Mouse (Mus musculus) layer of hippocampus, postnatal 14 days (tissue): Measurements from ENCODE around the gene Pde9a. TPM values are rescaled to one million over a fixed set of nuclear protein-coding genes. Genes with fewer than 3 reads are reported as not detected.

Experiments
- DNase-seq, 2 experiments: peaks; one replicate each; pipeline ENCODE4 v3.0.0; 2021 to 2022; ENCODE audit warnings: low spot score in 2 of 2, mixed read lengths in 1 of 2
- total RNA-seq, 2 experiments: library from RNA; stranded (reverse); gene quantifications; 2 replicates each; pipeline ENCODE4 v1.2.3; 2021

Pde9a gene
- total RNA-seq, 2 experiments from 2014 or later: 25.9 to 28.3 TPM

DNA sequence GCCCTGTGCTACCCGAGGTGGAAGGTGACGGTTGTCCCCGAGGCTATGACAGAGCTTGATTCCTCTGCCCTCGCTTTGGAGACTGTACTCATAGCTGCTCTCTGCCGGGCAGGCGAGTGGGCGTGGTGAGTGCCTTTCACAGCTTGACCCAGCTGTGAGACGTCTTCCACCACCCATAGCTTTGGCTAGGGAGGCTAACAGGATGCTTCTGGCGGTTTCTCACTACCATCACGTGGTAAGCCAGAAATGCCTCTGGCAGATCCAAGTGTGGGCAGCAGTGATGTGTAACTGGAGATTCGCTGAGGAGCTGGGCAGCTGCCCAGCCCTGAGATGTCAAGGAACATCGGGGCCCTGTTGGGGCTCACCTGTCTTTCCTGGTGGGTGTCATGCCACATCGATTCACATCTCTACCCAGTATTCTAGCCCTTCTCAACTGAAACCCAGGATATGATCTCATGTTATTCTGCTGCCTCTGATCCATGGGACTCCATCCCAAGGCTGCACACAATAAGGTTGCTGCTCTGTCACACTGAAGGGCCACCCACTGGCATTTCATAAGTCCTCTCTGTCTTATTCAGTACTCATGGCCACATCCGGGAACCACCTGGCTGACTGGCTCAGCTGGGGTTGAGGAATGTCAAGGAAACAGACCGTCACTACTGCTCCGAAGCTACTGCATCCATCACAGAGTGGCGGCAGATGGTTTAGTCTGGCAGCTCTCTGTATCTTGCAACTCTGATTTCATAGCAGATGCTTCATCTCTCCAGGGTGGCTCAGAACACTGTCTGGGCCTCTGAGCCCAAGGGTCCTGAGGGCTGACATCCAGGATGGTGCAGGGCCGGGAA is 70.9 kb downstream of the Pde9a start:
- peak; percentile 58 to 65 for DNase-seq

DNA sequence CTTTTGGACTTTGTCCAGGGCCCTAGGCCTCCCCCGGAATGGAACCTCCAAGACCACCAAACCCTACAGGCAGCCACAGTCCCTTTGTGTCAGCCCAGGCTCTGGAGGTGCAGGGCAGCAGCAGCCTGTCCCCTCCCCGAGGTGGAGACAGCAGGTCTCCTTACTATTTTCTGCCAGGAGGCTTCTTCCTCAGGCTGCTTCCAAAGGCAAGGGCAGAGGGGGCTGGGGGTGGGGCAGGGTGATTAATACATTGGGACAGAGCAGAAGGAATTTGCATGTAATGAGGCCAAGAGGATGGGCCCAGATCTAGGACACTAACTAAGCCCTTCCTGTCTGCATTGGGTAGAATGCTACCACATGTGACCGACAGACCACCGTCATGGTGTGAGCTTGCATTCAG is 74.4 kb downstream of the Pde9a start:
- DNase-seq: no peak

- DNase-seq: no peak
These were observed 76.5 kb downstream of the Pde9a start for GRCm38 (mm10) chr17:31462506-31462905.

- no peak for DNase-seq
These were observed 80.8 kb downstream of the Pde9a start for GRCm38 (mm10) chr17:31466854-31467253.

DNA sequence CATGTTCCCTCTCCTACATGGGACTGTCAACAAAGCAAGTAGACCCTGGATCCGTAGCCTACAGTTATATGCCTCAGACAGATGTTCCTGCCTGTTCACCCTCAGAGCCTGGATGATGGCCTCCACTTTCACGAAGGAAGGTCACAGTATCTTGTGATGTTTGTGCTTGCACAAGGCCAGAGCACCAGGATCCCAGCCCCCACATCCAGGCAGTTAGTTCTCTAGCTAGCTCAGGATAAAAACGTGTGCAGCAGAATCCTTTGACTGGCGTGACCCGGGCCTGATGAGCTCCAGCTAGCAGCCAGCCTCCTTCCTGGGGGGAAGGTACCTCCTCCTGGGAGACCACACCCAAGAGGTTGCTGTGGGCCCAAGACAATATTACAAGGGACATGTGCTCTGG is 82.5 kb downstream of the Pde9a start:
- DNase-seq: no peak

- no peak for DNase-seq
These were observed 84.9 kb downstream of the Pde9a start for GRCm38 (mm10) chr17:31470766-31471418.

- no peak for DNase-seq
These were observed 88.4 kb downstream of the Pde9a start for GRCm38 (mm10) chr17:31474388-31474787.

- no peak for DNase-seq
These were observed 92.6 kb downstream of the Pde9a start for GRCm38 (mm10) chr17:31478606-31479005.

GRCm38 (mm10) chr17:31479108-31479844 is 93.3 kb downstream of the Pde9a start:
- no peak for DNase-seq

DNA sequence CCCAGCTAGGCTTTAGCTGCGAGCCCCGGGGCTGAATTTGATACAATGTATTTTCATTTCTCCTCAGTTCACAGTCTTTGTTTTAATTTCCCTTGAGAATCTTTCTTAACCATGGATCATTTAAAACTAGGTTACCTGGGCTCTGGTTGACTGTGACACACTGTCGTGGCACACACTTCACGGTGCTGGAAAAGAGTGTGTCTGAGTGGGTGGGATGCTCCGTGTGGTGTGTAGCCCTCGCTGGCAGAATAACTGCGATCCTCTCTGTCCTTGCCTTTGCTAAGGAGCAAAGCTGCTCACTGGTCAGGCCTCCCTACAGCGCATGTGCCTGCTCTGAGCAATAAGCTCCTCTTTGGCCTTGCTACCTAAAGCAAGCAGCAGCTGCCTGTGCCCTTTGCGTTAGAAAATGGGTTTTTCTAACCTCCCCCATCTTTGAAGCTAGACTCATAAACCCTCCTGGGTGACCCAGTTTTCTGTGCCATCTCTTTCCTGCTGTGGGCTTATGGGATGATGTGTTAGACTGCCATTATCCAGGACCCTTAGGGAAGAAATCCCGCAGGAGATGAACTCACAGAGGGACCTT is 100.7 kb downstream of the Pde9a start:
- no peak for DNase-seq

- DNase-seq: no peak
These were observed 101.5 kb downstream of the Pde9a start for GRCm38 (mm10) chr17:31487433-31488060.

GRCm38 (mm10) chr17:31491355-31491754 is 105.3 kb downstream of the Pde9a start:
- no peak for DNase-seq

GRCm38 (mm10) chr17:31492416-31492815 is 106.4 kb downstream of the Pde9a start:
- peak; percentile 83 to 92 for DNase-seq

DNA sequence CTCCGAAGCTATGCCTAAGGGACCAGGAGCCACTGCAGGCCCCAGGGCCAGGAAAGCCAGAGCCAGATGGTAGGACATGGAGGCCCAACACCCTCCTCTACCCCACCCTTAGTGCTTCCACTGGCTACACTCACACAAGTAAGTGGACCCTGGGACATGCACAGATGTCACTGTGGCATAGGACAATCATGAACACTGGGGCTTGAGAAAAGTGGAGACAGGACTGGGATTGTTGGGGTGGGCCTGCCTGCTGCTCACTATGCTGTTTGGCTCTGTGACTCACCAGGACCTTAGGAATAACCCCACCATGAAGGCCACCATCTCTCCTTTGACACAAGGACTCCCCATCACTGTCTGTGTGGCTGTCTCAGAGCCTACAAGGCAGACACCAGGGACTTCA is 109.0 kb downstream of the Pde9a start:
- DNase-seq: no peak

GRCm38 (mm10) chr17:31497726-31498125 is 111.7 kb downstream of the Pde9a start:
- no peak for DNase-seq

- no peak for DNase-seq
These were observed 113.7 kb downstream of the Pde9a start for GRCm38 (mm10) chr17:31499725-31500124.

DNA sequence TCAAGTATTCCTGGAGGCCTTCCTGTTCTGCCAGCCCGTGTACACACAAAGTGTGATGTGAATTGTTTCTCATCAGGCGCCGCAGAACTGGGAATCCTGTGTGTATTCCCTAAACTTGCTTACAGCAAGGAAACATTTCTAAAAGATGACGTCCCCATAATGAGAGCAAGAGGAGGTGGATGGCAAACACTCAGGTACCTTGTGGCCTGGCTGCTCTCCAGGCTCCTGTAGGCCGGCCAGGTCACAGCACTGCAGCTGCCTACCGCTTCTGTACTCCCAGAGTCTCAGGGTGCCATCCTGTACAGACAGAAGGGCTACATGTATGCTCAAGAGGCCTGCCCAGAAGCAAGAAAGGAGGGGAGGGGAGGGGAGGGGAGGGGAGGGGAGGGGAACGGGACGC is 114.4 kb downstream of the Pde9a start:
- no peak for DNase-seq

- no peak for DNase-seq
These were observed 114.9 kb downstream of the Pde9a start for GRCm38 (mm10) chr17:31500908-31501307.

- DNase-seq: no peak
These were observed 116.4 kb downstream of the Pde9a start for GRCm38 (mm10) chr17:31502261-31502927.

- DNase-seq: no peak
These were observed 117.3 kb downstream of the Pde9a start for GRCm38 (mm10) chr17:31503337-31503736.
